Mouse (Mus musculus) liver, embryonic 14.5 days (tissue): ENCODE measurements at regions not wholly inside any gene's neighbourhood (a gene's known extent, or its start where the extent isn't known, plus 50 kb on each side); places are given as distances from the start of the nearest gene placed in this dataset.

ENCODE experiments used
- CTCF ChIP-seq: IDR thresholded peaks from 2 replicates; pipeline ENCODE4 v1.5.1; 2016; ENCODE audit warnings: antibody characterized with exemption, low read depth, control low read depth
- EP300 ChIP-seq: IDR thresholded peaks from 2 replicates; pipeline ENCODE4 v1.6.1; 2016; ENCODE audit warnings: antibody characterized with exemption, low read depth

DNA sequence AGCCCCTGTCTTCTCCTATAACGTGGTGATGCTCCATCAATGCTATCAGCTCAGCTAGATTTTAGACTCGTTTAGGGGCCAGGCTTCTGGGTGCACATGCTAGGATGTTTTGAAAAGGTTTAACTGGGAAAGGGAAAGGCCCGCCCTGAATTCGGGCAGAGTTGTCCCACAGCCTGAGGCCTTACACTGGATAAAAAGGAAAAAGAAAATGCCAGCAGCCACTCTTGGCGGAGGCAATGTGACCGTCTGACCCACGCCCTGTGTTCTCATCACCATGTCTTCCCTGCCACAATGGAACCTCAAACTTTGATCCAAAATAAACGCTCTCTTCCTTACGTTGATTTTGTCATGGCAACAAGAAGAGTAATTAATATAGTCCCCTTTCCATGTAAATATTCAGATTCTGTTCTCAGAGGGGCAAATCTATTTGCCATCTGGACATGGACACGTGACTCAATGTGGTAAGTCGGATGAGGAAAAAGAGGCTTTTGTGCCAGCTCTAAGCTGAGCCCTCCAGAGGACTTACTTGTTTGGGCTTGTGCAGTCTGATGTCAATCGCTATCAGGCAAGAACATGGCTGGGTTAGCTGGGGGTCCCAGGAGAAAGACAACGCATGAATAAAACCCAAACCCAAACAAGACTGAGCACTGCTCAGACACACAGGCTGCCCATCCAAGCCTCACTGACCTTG, 253.4 kb upstream of the Hnrnpa3 start:
- no peak for TF ChIP-seq CTCF
- TF ChIP-seq EP300, result no peak
